Mouse (Mus musculus) forebrain, embryonic 11.5 days (tissue): ENCODE measurements around the gene Fam222b. TPM values are rescaled to one million over a fixed set of nuclear protein-coding genes. Genes with fewer than 3 reads are reported as not detected.

Experiments used
- ATAC-seq: fragments of 200-750 bp; cut with Nextera tagmentation; replicated peaks from 2 replicates; pipeline ENCODE4 v1.8.0; 2017; ENCODE audit warnings: moderate TSS enrichment; ENCODE audit not compliant: low FRiP score
- DNase-seq: peaks from one replicate; pipeline ENCODE4 v3.0.0-alpha.2; 2017; ENCODE audit warnings: low spot score
- H3K27ac ChIP-seq: fragments of 300-500 bp; sonication (generic); 2 replicates; pipeline ENCODE4 v1.5.1; 2014; ENCODE audit warnings: low read depth, low read length
- H3K27me3 ChIP-seq: fragments of 300-500 bp; sonication (generic); 2 replicates; pipeline ENCODE4 v1.6.1; 2014; ENCODE audit warnings: mild to moderate bottlenecking, low read length, mixed read lengths; ENCODE audit not compliant: control insufficient read depth, insufficient read depth
- H3K36me3 ChIP-seq: fragments of 300-500 bp; sonication (generic); 2 replicates; pipeline ENCODE4 v1.6.1; 2014; ENCODE audit warnings: mild to moderate bottlenecking, low read length, moderate library complexity, mixed read lengths; ENCODE audit not compliant: control insufficient read depth, insufficient read depth
- H3K4me1 ChIP-seq: fragments of 300-500 bp; sonication (generic); replicated peaks from 2 replicates; pipeline ENCODE4 v1.6.1; 2014; ENCODE audit warnings: low read length, mixed read lengths; ENCODE audit not compliant: control insufficient read depth, insufficient read depth
- H3K4me2 ChIP-seq: fragments of 300-500 bp; sonication (generic); 2 replicates; pipeline ENCODE4 v1.6.1; 2014; ENCODE audit warnings: low read depth, mild to moderate bottlenecking, low read length, moderate library complexity, mixed read lengths; ENCODE audit not compliant: severe bottlenecking
- H3K4me3 ChIP-seq: fragments of 300-500 bp; sonication (generic); 2 replicates; pipeline ENCODE4 v1.5.1; 2014; ENCODE audit warnings: low read depth, low read length
- H3K9ac ChIP-seq: fragments of 300-500 bp; sonication (generic); 2 replicates; pipeline ENCODE4 v1.6.1; 2014; ENCODE audit warnings: low read length
- H3K9me3 ChIP-seq: fragments of 300-500 bp; sonication (generic); 2 replicates; pipeline ENCODE4 v1.6.1; 2016; ENCODE audit warnings: low read length, mixed read lengths; ENCODE audit not compliant: control insufficient read depth
- WGBS: fragments of 180-500 bp; shearing (Covaris S2); extraction: QIAGEN DNeasy Blood & Tissue Kit; methylation state at CpG from one replicate; pipeline ENCODE4 v1.1.7; 2014; 5-methylcytosine and 5-hydroxymethylcytosine counted together
- polyA plus RNA-seq: library from polyadenylated mRNA; unstranded; fragments of >200 nt; fragmentation: Nextera tagmentation; extraction: Ambion mirVana; gene quantifications from 2 replicates; pipeline ENCODE4 v1.2.1, GENCODE M21; 2014

Fam222b gene
- polyA plus RNA-seq, 1 experiment from 2014 or later: 31.3 TPM

- Histone ChIP-seq H3K4me1 (no peaks in the 10 kb centered on the region), H3K27me3 (no peaks in the 10 kb centered on the region), H3K4me3 (no peak overlapping the region), H3K9ac (no peak overlapping the region), H3K4me2 (no peak overlapping the region), H3K9me3 (no peaks in the 10 kb centered on the region), H3K27ac (no peak overlapping the region), H3K36me3 (peaks cover 8% of the 10 kb centered on the region; the same call in 1 of the 2 replicates)
- DNase-seq (no peak), ATAC-seq (no peak)
- 84% methylated on average over 9 of the region's 9 CpGs for WGBS
Measured at GRCm38 (mm10) chr11:78152299-78153231, 58.1 kb downstream of the Fam222b start.

GRCm38 (mm10) chr11:78153778-78154177 lies 59.3 kb downstream of the Fam222b start:
- Histone ChIP-seq H3K9ac (no peak overlapping the region), H3K4me1 (no peaks in the 10 kb centered on the region), H3K36me3 (peaks cover 15% of the 10 kb centered on the region), H3K27ac (no peak overlapping the region), H3K9me3 (no peaks in the 10 kb centered on the region), H3K4me3 (no peak overlapping the region), H3K27me3 (no peaks in the 10 kb centered on the region), H3K4me2 (no peak overlapping the region)
- WGBS: 92% methylated on average over 13 of the region's 13 CpGs
- no peak for DNase-seq
- ATAC-seq: 0 out of 2 replicates have a peak, but pooled peaks have one; percentile 27

- no peaks in the 10 kb centered on the region for H3K9me3 ChIP-seq
- H3K27me3 ChIP-seq: no peaks in the 10 kb centered on the region
- H3K4me3 ChIP-seq: no peak overlapping the region
- DNase-seq (no peak), ATAC-seq (no peak)
- 0 out of 2 replicates have a peak, but pooled peaks cover 2% of the 10 kb centered on the region for H3K4me1 ChIP-seq
- 70% methylated on average over 5 of the region's 5 CpGs for WGBS
- peaks cover 23% of the 10 kb centered on the region for H3K36me3 ChIP-seq
- H3K4me2 ChIP-seq: no peak overlapping the region
- H3K9ac ChIP-seq: no peak overlapping the region
- H3K27ac ChIP-seq: peak overlapping the region; percentile 7; the same call in 1 of the 2 replicates
Measured at GRCm38 (mm10) chr11:78155674-78156073, 61.2 kb downstream of the Fam222b start.

- ATAC-seq (no peak), DNase-seq (no peak)
- H3K4me3 ChIP-seq: no peak overlapping the region
- 0 out of 2 replicates have a peak, but pooled peaks cover 2% of the 10 kb centered on the region for H3K4me1 ChIP-seq
- no peak overlapping the region for H3K9ac ChIP-seq
- no peaks in the 10 kb centered on the region for H3K9me3 ChIP-seq
- H3K27ac ChIP-seq: no peak overlapping the region
- no peaks in the 10 kb centered on the region for H3K27me3 ChIP-seq
- H3K36me3 ChIP-seq: peaks cover 23% of the 10 kb centered on the region
- no peak overlapping the region for H3K4me2 ChIP-seq
- WGBS: 76% methylated on average over 6 of the region's 6 CpGs
Measured at GRCm38 (mm10) chr11:78156156-78156699, 61.8 kb downstream of the Fam222b start.

- 23% methylated on average over 2 of the region's 2 CpGs for WGBS
- Histone ChIP-seq H3K27me3 (no peaks in the 10 kb centered on the region), H3K4me1 (peaks cover 13% of the 10 kb centered on the region), H3K36me3 (peaks cover 26% of the 10 kb centered on the region), H3K27ac (no peak overlapping the region), H3K4me3 (no peak overlapping the region), H3K4me2 (no peak overlapping the region), H3K9ac (no peak overlapping the region), H3K9me3 (no peaks in the 10 kb centered on the region)
- DNase-seq: peak; percentile 86
- 0 out of 2 replicates have a peak, but pooled peaks have one; percentile 17 for ATAC-seq
Measured at GRCm38 (mm10) chr11:78159096-78159495, 64.6 kb downstream of the Fam222b start.

- H3K9me3 ChIP-seq: no peaks in the 10 kb centered on the region
- ATAC-seq: no peak
- 76% methylated on average over 7 of the region's 7 CpGs for WGBS
- H3K4me2 ChIP-seq: no peak overlapping the region
- H3K4me1 ChIP-seq: peaks cover 13% of the 10 kb centered on the region
- H3K36me3 ChIP-seq: peaks cover 24% of the 10 kb centered on the region
- no peak overlapping the region for H3K27ac ChIP-seq
- no peak overlapping the region for H3K4me3 ChIP-seq
- H3K9ac ChIP-seq: no peak overlapping the region
- no peak for DNase-seq
- H3K27me3 ChIP-seq: no peaks in the 10 kb centered on the region
Measured at GRCm38 (mm10) chr11:78159557-78159956, 65.1 kb downstream of the Fam222b start.

- ATAC-seq: no peak
- no peak overlapping the region for H3K4me3 ChIP-seq
- H3K36me3 ChIP-seq: peaks cover 21% of the 10 kb centered on the region
Measured at GRCm38 (mm10) chr11:78160171-78160570, 65.7 kb downstream of the Fam222b start.

GRCm38 (mm10) chr11:78160675-78161074 lies 66.2 kb downstream of the Fam222b start:
- Histone ChIP-seq H3K4me3 (no peak overlapping the region), H3K27me3 (no peaks in the 10 kb centered on the region), H3K9ac (no peak overlapping the region), H3K36me3 (peaks cover 21% of the 10 kb centered on the region), H3K4me2 (no peak overlapping the region), H3K27ac (no peak overlapping the region), H3K4me1 (peaks cover 15% of the 10 kb centered on the region), H3K9me3 (no peaks in the 10 kb centered on the region)
- DNase-seq (no peak), ATAC-seq (no peak)
- 89% methylated on average over 3 of the region's 3 CpGs for WGBS

More at GRCm38 (mm10) chr11:78160171-78160570, 65.7 kb downstream of the Fam222b start:
- Histone ChIP-seq H3K27ac (no peak overlapping the region), H3K9ac (no peak overlapping the region), H3K9me3 (no peaks in the 10 kb centered on the region), H3K4me1 (peaks cover 13% of the 10 kb centered on the region), H3K4me2 (no peak overlapping the region), H3K27me3 (no peaks in the 10 kb centered on the region)
- WGBS: 94% methylated on average over 18 of the region's 18 CpGs
- DNase-seq: no peak
